Mouse (Mus musculus) myocyte (in vitro differentiated cells): ENCODE data around the gene Bmper.

Experiments used
- POLR2A ChIP-seq: IDR thresholded peaks from one replicate; pipeline ENCODE4 v1.6.1; 2011; ENCODE audit warnings: low read depth, mild to moderate bottlenecking, control low read depth, moderate library complexity; ENCODE audit not compliant: insufficient read length
- POLR2AphosphoS2 ChIP-seq: IDR thresholded peaks from one replicate; pipeline ENCODE4 v1.6.1; 2011; ENCODE audit warnings: low read depth, control low read depth; ENCODE audit not compliant: insufficient read length
- REST ChIP-seq: IDR thresholded peaks from one replicate; pipeline ENCODE4 v1.6.1; 2011; ENCODE audit warnings: mild to moderate bottlenecking, control low read depth, moderate library complexity; ENCODE audit not compliant: insufficient read depth, insufficient read length
- SRF ChIP-seq: IDR thresholded peaks from one replicate; pipeline ENCODE4 v1.6.1; 2011; ENCODE audit warnings: low read depth; ENCODE audit not compliant: control insufficient read depth, insufficient read length
- TCF12 ChIP-seq: IDR thresholded peaks from one replicate; pipeline ENCODE4 v1.6.1; 2011; ENCODE audit warnings: mild to moderate bottlenecking, control low read depth; ENCODE audit not compliant: poor library complexity, insufficient read depth, severe bottlenecking
- USF1 ChIP-seq: IDR thresholded peaks from one replicate; pipeline ENCODE4 v1.6.1; 2011; ENCODE audit warnings: low read depth, mild to moderate bottlenecking, control low read depth, moderate library complexity

DNA sequence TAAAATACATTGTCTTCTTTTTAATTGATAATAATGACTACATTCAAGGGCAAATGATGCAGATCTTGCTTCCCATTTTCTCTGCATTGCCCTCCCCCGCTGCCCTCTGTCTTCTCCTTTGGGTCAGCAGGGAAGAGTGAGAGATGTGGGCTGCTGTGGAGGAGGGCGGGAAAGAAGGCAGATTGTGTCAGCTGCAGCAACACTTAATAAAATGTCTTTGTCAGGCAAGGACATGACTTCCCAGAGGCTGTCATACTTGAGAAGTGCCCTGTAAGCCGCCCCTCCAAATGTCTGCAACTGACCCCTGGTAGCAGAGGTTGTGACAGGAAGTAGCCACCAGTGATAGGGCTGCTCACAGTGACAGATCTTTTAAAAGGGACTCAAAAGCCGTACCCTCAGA is 83.3 kb downstream of the Bmper start:
- TF ChIP-seq TCF12 (no peak), POLR2AphosphoS2 (no peak), SRF (no peak), POLR2A (no peak), REST (no peak), USF1 (no peak)
